Mouse (Mus musculus): ENCODE data around the gene 4932415D10Rik.

The 4932415D10Rik gene

GRCm38 (mm10) chr10:82316482-82316881 lies at the start of gene 4932415D10Rik:
Gene 4932415D10Rik (minus strand): TSS chr10:82316582.
- DNase-seq (ENCODE audit: low spot score), result no peak

GRCm38 (mm10) chr10:82361911-82362310 lies 45.5 kb upstream of the 4932415D10Rik start:
- DNase-seq (ENCODE audit: low spot score), result no peak

- DNase-seq (ENCODE audit: low spot score), result no peak
Measured at GRCm38 (mm10) chr10:82355401-82355800, 39.0 kb upstream of the 4932415D10Rik start.

GRCm38 (mm10) chr10:82354083-82355010 lies 38.0 kb upstream of the 4932415D10Rik start, which contains the start of gene Gm4924:
Gene Gm4924 (plus strand): TSS chr10:82354255.
- peak; percentile 92 for DNase-seq (ENCODE audit: low spot score)

GRCm38 (mm10) chr10:82329826-82330225 lies 13.4 kb upstream of the 4932415D10Rik start:
- DNase-seq (ENCODE audit: low spot score), result no peak

GRCm38 (mm10) chr10:82320134-82320533 lies 3.8 kb upstream of the 4932415D10Rik start:
- DNase-seq (ENCODE audit: low spot score), result no peak

GRCm38 (mm10) chr10:82296440-82296839 lies 19.9 kb downstream of the 4932415D10Rik start:
- no peak for DNase-seq (ENCODE audit: low spot score)

- DNase-seq (ENCODE audit: low spot score), result no peak
Measured at GRCm38 (mm10) chr10:82257331-82257730, 59.1 kb downstream of the 4932415D10Rik start.

GRCm38 (mm10) chr10:82245021-82245420 lies 71.4 kb downstream of the 4932415D10Rik start:
- no peak for DNase-seq (ENCODE audit: low spot score)

- no peak for DNase-seq (ENCODE audit: low spot score)
Measured at GRCm38 (mm10) chr10:82241401-82241788, 75.0 kb downstream of the 4932415D10Rik start.

GRCm38 (mm10) chr10:82240742-82241400 lies 75.5 kb downstream of the 4932415D10Rik start, which contains the start of gene Zfp938:
Gene Zfp938 (minus strand): TSS chr10:82241280.
- DNase-seq (ENCODE audit: low spot score), result peak; percentile 76
